Mouse (Mus musculus) heart, embryonic 12.5 days (tissue): ENCODE results near the gene Psmc2. TPM values are rescaled to one million over a fixed set of nuclear protein-coding genes. Genes with fewer than 3 reads are reported as not detected.

Experiments
- ATAC-seq: fragments of 200-750 bp; cut with Nextera tagmentation; 2 replicates; pipeline ENCODE4 v1.8.0; 2017; ENCODE audit warnings: moderate TSS enrichment, moderate library complexity; ENCODE audit not compliant: insufficient number of reproducible peaks, low FRiP score
- H3K27ac ChIP-seq: fragments of 300-500 bp; sonication (generic); 2 replicates; pipeline ENCODE4 v1.5.1; 2016; ENCODE audit warnings: mild to moderate bottlenecking, moderate library complexity; ENCODE audit not compliant: poor library complexity, severe bottlenecking
- H3K27me3 ChIP-seq: fragments of 300-500 bp; sonication (generic); replicated peaks from 2 replicates; pipeline ENCODE4 v1.6.1; 2016; ENCODE audit warnings: mild to moderate bottlenecking, moderate library complexity
- H3K36me3 ChIP-seq: fragments of 300-500 bp; sonication (generic); 2 replicates; pipeline ENCODE4 v1.6.1; 2016; ENCODE audit warnings: mild to moderate bottlenecking, moderate library complexity
- H3K4me1 ChIP-seq: fragments of 300-500 bp; sonication (generic); replicated peaks from 2 replicates; pipeline ENCODE4 v1.6.1; 2016; ENCODE audit warnings: mild to moderate bottlenecking
- H3K4me2 ChIP-seq: fragments of 300-500 bp; sonication (generic); 2 replicates; pipeline ENCODE4 v1.6.1; 2016; ENCODE audit warnings: mild to moderate bottlenecking, moderate library complexity
- H3K4me3 ChIP-seq: fragments of 300-500 bp; sonication (generic); 2 replicates; pipeline ENCODE4 v1.5.1; 2016; ENCODE audit warnings: mild to moderate bottlenecking
- H3K9ac ChIP-seq: fragments of 300-500 bp; sonication (generic); 2 replicates; pipeline ENCODE4 v1.6.1; 2016; ENCODE audit warnings: mild to moderate bottlenecking, moderate library complexity
- H3K9me3 ChIP-seq: fragments of 300-500 bp; sonication (generic); replicated peaks from 2 replicates; pipeline ENCODE4 v1.6.1; 2016; ENCODE audit warnings: mild to moderate bottlenecking, moderate library complexity
- WGBS: fragments of 180-500 bp; shearing (Covaris S2); methylation state at CpG from one replicate; pipeline ENCODE4 v1.1.7; 2016; 5-methylcytosine and 5-hydroxymethylcytosine counted together
- polyA plus RNA-seq: library from polyadenylated mRNA; unstranded; fragments of >200 nt; fragmentation: Nextera tagmentation; extraction: Ambion mirVana; gene quantifications from 2 replicates; pipeline ENCODE4 v1.2.1, GENCODE M21; 2016

Gene Psmc2
- 151 and 157 TPM in 2 replicates for polyA plus RNA-seq

- under 1% methylated on average over 33 of the region's 37 CpGs for WGBS
- H3K4me1 ChIP-seq: peaks cover 18% of the 10 kb centered on the region
- H3K4me2 ChIP-seq: peak within 1 kb of the TSS; percentile 92
- H3K27ac ChIP-seq: peak within 1 kb of the TSS; percentile 81; the same call in 1 of the 2 replicates
- peak; percentile 94 for ATAC-seq
- H3K36me3 ChIP-seq: peaks cover 44% of the 10 kb centered on the region
- H3K9ac ChIP-seq: peak within 1 kb of the TSS; percentile 89
- no peaks in the 10 kb centered on the region for H3K9me3 ChIP-seq
- H3K4me3 ChIP-seq: peak within 1 kb of the TSS; percentile 98
- no peaks in the 10 kb centered on the region for H3K27me3 ChIP-seq
Measured at GRCm38 (mm10) chr5:21785053-21785452, at the start of gene Psmc2, which contains the start of gene Dnajc2. Gene Psmc2 (plus strand): TSS chr5:21785283. Gene Dnajc2 (minus strand): TSS chr5:21785251.

- ATAC-seq: no peak
- H3K9ac ChIP-seq: no peak overlapping the region
- H3K27me3 ChIP-seq: no peaks in the 10 kb centered on the region
- H3K4me2 ChIP-seq: peak overlapping the region; percentile 46
- H3K36me3 ChIP-seq: peaks cover 16% of the 10 kb centered on the region
- H3K27ac ChIP-seq: no peak overlapping the region
- H3K9me3 ChIP-seq: no peaks in the 10 kb centered on the region
- H3K4me1 ChIP-seq: peaks cover 16% of the 10 kb centered on the region
- WGBS: 22% methylated on average over 10 of the region's 10 CpGs
- H3K4me3 ChIP-seq: peak overlapping the region; percentile 14
Measured at GRCm38 (mm10) chr5:21735584-21735983, 49.5 kb upstream of the Psmc2 start.

DNA sequence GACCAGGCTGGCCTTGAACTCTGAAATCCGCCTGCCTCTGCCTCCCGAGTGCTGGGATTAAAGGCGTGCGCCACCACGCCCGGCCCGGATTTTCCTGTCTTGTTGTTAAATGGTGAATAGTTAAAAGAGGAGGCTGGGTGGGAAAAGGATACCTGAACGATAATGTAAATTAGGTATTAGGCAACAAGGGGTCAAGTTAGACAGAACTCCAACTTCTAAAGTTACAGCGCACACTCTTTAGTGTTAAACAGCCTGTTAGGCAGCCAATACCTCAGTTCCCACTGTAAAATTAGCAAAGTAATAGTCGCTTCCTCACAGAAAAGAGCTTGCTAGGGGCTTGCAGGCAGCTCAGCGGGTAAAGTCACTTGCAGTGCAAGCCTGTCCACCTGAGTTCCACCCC lies 49.0 kb upstream of the Psmc2 start:
- Histone ChIP-seq H3K4me2 (no peak overlapping the region), H3K27ac (no peak overlapping the region), H3K4me1 (peaks cover 16% of the 10 kb centered on the region), H3K36me3 (peaks cover 18% of the 10 kb centered on the region), H3K4me3 (no peak overlapping the region), H3K9me3 (no peaks in the 10 kb centered on the region), H3K9ac (no peak overlapping the region), H3K27me3 (no peaks in the 10 kb centered on the region)
- no peak for ATAC-seq
- 79% methylated on average over 11 of the region's 11 CpGs for WGBS

DNA sequence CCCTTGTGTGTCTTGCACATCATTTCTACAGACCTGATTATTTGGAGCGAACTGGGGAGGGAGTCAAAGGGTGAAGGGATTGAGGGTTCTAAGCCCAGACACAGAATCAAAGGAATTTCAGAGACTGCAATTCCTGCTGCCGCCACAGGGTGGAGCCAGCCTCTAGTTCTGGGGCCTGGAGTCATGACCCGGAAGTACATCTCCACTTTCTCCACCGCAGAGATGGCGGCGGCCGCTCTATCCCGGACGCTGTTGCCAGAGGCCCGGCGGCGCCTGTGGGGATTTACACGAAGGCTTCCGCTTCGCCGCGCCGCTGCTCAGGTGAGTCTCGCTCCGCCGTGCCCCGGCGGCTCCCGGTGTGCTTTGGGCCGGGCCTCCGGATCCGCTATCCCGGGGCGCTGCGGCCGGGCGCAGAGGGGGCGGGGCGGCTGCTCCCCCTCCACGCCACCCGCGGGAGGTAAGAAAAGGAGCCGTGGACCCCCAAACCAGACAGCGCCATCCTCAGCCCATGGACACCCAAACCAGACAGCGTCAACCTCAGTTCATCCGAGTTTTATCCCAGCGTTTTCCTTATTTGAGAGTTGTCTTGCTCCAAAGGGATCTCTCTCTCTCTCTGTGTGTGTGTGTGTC lies 48.0 kb upstream of the Psmc2 start, which contains the start of gene Pmpcb:
TSS of gene Pmpcb (plus strand) at position 186 of the 630 bp plus-strand sequence.
- peak; percentile 80 for ATAC-seq
- peaks cover 28% of the 10 kb centered on the region for H3K36me3 ChIP-seq
- H3K27me3 ChIP-seq: no peaks in the 10 kb centered on the region
- no peaks in the 10 kb centered on the region for H3K9me3 ChIP-seq
- H3K9ac ChIP-seq: peak within 1 kb of the TSS; percentile 93
- H3K4me1 ChIP-seq: peaks cover 16% of the 10 kb centered on the region
- peak within 1 kb of the TSS; percentile 57; the same call in 1 of the 2 replicates for H3K27ac ChIP-seq
- peak within 1 kb of the TSS; percentile 94 for H3K4me3 ChIP-seq
- H3K4me2 ChIP-seq: peak within 1 kb of the TSS; percentile 90
- under 1% methylated on average over 38 of the region's 42 CpGs for WGBS

DNA sequence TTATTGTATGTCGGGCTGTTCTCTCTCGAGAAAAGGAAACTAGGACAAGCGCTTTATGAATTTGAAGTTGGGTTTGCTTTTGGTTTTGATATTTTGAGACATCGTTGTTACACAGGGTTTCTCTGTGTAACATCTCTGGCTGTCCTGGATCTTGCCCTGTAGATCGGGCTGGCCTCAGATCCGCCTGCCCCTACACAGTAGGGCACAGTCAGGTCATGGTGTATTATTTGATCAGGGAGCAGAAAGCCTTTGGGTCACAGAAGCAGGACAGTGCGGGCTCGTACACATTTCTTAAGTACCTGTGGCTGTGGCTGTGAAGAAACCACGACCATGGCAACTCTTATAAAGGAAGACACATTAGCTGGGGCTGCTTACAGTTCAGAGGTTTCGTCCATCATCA lies 47.5 kb upstream of the Psmc2 start:
- 24% methylated on average over 10 of the region's 10 CpGs for WGBS
- Histone ChIP-seq H3K4me2 (peak overlapping the region; percentile 90), H3K27ac (no peak overlapping the region), H3K27me3 (no peaks in the 10 kb centered on the region), H3K9me3 (no peaks in the 10 kb centered on the region), H3K9ac (peak overlapping the region; percentile 93), H3K4me3 (peak overlapping the region; percentile 94), H3K4me1 (peaks cover 14% of the 10 kb centered on the region), H3K36me3 (peaks cover 33% of the 10 kb centered on the region)
- ATAC-seq: no peak

DNA sequence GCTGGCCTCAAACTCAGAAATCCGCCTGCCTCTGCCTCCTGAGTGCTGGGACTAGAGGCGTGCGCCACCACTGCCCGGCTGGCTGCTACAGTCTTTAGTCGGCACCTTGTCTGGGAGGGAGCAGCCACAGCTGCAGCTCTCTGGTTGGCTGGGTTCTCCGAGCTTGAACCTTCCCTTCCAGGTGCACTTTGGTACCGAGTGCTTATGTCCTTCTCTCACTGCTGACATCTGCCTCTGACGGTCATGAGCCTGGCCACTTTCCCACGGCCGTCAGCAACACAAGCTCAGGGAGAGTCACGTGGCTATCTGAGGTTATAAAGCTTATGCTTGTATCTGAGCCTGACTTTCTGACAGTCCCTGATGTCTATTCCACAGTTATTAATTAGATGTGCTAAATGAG lies 46.0 kb upstream of the Psmc2 start:
- ATAC-seq: no peak
- Histone ChIP-seq H3K27ac (no peak overlapping the region), H3K36me3 (peaks cover 48% of the 10 kb centered on the region), H3K9me3 (no peaks in the 10 kb centered on the region), H3K4me3 (no peak overlapping the region), H3K4me2 (no peak overlapping the region), H3K27me3 (no peaks in the 10 kb centered on the region), H3K9ac (no peak overlapping the region), H3K4me1 (peaks cover 11% of the 10 kb centered on the region)
- 88% methylated on average over 11 of the region's 11 CpGs for WGBS

GRCm38 (mm10) chr5:21739881-21740280 lies 45.2 kb upstream of the Psmc2 start:
- Histone ChIP-seq H3K9ac (no peak overlapping the region), H3K27ac (no peak overlapping the region)
- WGBS: 89% methylated on average over 13 of the region's 13 CpGs

DNA sequence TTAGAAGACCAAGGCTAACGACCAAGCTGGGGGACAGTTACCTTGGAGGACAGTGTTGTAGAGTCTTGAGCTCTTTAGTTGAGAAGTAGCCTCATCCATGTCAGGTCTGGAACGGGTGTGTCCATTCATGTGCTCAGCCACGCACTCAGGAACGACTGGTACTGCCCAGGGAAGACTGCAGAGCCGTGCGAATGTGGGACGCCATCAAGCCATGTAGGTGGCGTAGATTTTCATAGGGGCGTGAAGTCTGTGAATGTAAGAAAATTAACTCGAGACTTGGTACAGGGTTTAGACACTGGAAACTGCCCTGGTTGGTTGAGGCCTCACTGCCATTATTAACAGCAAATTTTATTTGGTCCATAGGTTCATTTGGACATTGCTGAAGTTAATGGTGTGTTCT lies 41.5 kb upstream of the Psmc2 start:
- H3K9ac ChIP-seq: no peak overlapping the region
- peaks cover 91% of the 10 kb centered on the region for H3K36me3 ChIP-seq
- H3K27me3 ChIP-seq: no peaks in the 10 kb centered on the region
- H3K4me1 ChIP-seq: no peaks in the 10 kb centered on the region
- no peak overlapping the region for H3K4me2 ChIP-seq
- no peak for ATAC-seq
- WGBS: 92% methylated on average over 10 of the region's 10 CpGs
- no peaks in the 10 kb centered on the region for H3K9me3 ChIP-seq
- no peak overlapping the region for H3K27ac ChIP-seq
- no peak overlapping the region for H3K4me3 ChIP-seq

More at GRCm38 (mm10) chr5:21739881-21740280, 45.2 kb upstream of the Psmc2 start:
- Histone ChIP-seq H3K4me2 (no peak overlapping the region), H3K4me3 (no peak overlapping the region), H3K9me3 (no peaks in the 10 kb centered on the region), H3K36me3 (peaks cover 56% of the 10 kb centered on the region), H3K4me1 (peaks cover 11% of the 10 kb centered on the region), H3K27me3 (no peaks in the 10 kb centered on the region)
- no peak for ATAC-seq

GRCm38 (mm10) chr5:21744651-21745050 lies 40.4 kb upstream of the Psmc2 start:
- no peak overlapping the region for H3K27ac ChIP-seq
- no peaks in the 10 kb centered on the region for H3K4me1 ChIP-seq
- no peak overlapping the region for H3K9ac ChIP-seq
- no peak for ATAC-seq
- no peaks in the 10 kb centered on the region for H3K9me3 ChIP-seq
- H3K27me3 ChIP-seq: no peaks in the 10 kb centered on the region
- no peak overlapping the region for H3K4me3 ChIP-seq
- no peak overlapping the region for H3K4me2 ChIP-seq
- H3K36me3 ChIP-seq: peaks cover 93% of the 10 kb centered on the region

DNA sequence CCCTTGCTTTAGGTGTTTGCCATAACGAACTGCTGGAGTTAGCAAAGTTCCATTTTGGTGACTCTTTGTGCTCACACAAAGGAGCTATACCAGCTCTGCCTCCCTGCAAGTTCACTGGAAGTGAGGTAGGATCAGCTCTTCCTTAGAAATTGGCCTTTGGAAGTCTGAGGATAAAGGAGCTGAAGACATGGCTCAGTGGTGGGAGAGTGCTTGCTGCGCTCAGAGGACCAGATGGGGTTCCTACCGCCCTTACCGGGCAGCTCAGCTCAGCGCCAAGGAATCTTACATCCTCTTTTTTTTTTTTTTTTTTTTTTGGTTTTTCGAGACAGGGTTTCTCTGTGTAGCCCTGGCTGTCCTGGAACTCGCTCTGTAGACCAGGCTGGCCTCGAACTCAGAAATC lies 39.1 kb upstream of the Psmc2 start:
- Histone ChIP-seq H3K4me2 (no peak overlapping the region), H3K9me3 (no peaks in the 10 kb centered on the region), H3K27me3 (no peaks in the 10 kb centered on the region), H3K4me3 (no peak overlapping the region), H3K4me1 (no peaks in the 10 kb centered on the region), H3K9ac (no peak overlapping the region), H3K27ac (no peak overlapping the region), H3K36me3 (peaks cover 98% of the 10 kb centered on the region)
- ATAC-seq: no peak
- WGBS: 91% methylated on average over 7 of the region's 8 CpGs

GRCm38 (mm10) chr5:21768506-21768905 lies 16.6 kb upstream of the Psmc2 start:
- ATAC-seq: no peak

DNA sequence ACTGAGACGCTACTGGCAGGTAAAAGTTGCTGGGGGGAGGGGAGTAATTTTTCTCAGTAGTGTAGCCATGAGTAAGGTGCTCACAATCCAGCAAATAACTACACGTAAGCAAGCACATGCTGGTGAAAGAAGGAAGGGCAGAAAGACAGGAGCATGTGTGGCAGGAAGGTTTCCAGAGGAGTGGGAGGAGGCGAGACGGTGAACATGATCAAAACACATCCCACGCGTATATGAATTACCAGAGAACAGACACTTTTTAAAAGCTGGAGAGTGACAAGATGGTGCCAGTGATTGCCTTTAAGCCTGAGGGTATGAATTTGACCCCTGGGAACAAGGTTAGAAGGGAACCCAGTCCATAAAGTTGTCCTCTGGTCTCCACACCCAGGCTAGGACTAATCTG lies 15.2 kb upstream of the Psmc2 start:
- Histone ChIP-seq H3K27me3 (no peaks in the 10 kb centered on the region), H3K9ac (no peak overlapping the region), H3K9me3 (no peaks in the 10 kb centered on the region), H3K4me1 (no peaks in the 10 kb centered on the region), H3K4me3 (no peak overlapping the region), H3K27ac (no peak overlapping the region), H3K36me3 (peaks cover 63% of the 10 kb centered on the region), H3K4me2 (no peak overlapping the region)
- ATAC-seq: no peak
- 88% methylated on average over 6 of the region's 6 CpGs for whole genome bisulfite sequencing

More at GRCm38 (mm10) chr5:21768506-21768905, 16.6 kb upstream of the Psmc2 start:
- whole genome bisulfite sequencing: 86% methylated on average over 4 of the region's 4 CpGs
- Histone ChIP-seq H3K27ac (no peak overlapping the region), H3K36me3 (peaks cover 66% of the 10 kb centered on the region), H3K4me2 (no peak overlapping the region), H3K27me3 (no peaks in the 10 kb centered on the region), H3K9ac (no peak overlapping the region), H3K4me1 (no peaks in the 10 kb centered on the region), H3K4me3 (no peak overlapping the region), H3K9me3 (no peaks in the 10 kb centered on the region)
